Mouse (Mus musculus) testis, postnatal 14 days (tissue): ENCODE data around the gene Mxd4.

ENCODE experiments used
- DNase-seq: peaks from one replicate; pipeline ENCODE4 v3.0.0; 2021; ENCODE audit warnings: low spot score

Mxd4 gene

GRCm38 (mm10) chr5:34168950-34169891 is 18.3 kb downstream of the Mxd4 start, which contains the start of the genes Poln and Haus3:
Gene Poln, minus strand, starts transcription at chr5:34169448.
Gene Haus3, minus strand, starts transcription at chr5:34169527.
- DNase-seq = peak; percentile 98

- DNase-seq = no peak
These were observed 19.7 kb downstream of the Mxd4 start for GRCm38 (mm10) chr5:34167857-34168256.

- DNase-seq = no peak
These were observed 21.7 kb downstream of the Mxd4 start for GRCm38 (mm10) chr5:34165793-34166192.

- no peak for DNase-seq
These were observed 39.0 kb downstream of the Mxd4 start for GRCm38 (mm10) chr5:34148476-34148875.

GRCm38 (mm10) chr5:34147554-34147953 is 40.0 kb downstream of the Mxd4 start:
- no peak for DNase-seq

- DNase-seq = peak; percentile 13
These were observed 47.8 kb downstream of the Mxd4 start for GRCm38 (mm10) chr5:34139751-34140150.

- no peak for DNase-seq
These were observed 54.8 kb downstream of the Mxd4 start for GRCm38 (mm10) chr5:34132731-34133130.

GRCm38 (mm10) chr5:34124131-34124530 is 63.4 kb downstream of the Mxd4 start:
- no peak for DNase-seq
